Mouse (Mus musculus): ENCODE measurements around the gene Tbx4.

Gene Tbx4

GRCm38 (mm10) chr11:85850758-85851157 is 35.5 kb upstream of the Tbx4 start:
- DNase-seq (ENCODE audit: low read depth, low spot score), result no peak

- no peak for DNase-seq (ENCODE audit: low read depth, low spot score)
These were observed 28.1 kb upstream of the Tbx4 start for GRCm38 (mm10) chr11:85857997-85858698.

- DNase-seq (ENCODE audit: low read depth, low spot score), result no peak
These were observed 21.9 kb upstream of the Tbx4 start for GRCm38 (mm10) chr11:85864363-85864762.

DNA sequence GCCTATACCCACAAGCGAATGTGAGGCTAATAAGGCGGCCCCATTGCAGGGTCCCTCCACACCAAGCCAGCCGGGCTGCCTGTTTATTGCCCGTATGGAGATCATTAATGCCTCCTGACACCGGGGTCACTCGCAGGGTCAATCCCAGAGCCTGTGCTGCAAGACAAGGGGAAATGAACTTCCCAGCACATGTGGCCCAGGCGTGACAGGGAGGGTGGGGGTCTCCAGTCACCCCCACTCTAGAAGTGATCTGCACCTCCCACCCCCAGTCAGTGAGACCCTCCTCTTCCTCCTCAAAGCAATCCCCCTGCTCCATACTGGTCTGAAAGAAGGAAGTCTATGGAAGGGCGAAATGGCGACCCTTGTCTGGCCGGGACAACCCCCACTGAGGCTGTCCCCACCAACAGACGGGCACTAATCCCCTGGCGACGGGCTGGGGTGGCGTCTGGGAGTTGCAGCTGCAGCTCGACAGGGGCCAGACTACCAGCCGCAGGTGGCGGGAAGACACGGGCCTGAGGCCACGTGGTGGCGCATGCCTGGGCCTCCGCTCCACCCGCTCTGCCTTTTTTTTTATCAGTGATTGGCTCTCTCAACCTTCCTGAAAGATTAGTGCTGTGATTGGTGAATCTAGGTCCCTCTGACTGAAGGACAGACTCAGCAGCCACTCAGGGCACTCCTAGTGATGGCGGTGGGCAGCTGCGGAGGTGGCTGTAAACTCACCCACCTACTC is 10.0 kb upstream of the Tbx4 start:
- no peak for DNase-seq (ENCODE audit: low read depth, low spot score)

- DNase-seq (ENCODE audit: low read depth, low spot score), result no peak
These were observed 1.7 kb upstream of the Tbx4 start for GRCm38 (mm10) chr11:85884498-85884897.

- DNase-seq (ENCODE audit: low read depth, low spot score), result no peak
These were observed 185 bp downstream of the Tbx4 start for GRCm38 (mm10) chr11:85886429-85886785.

DNA sequence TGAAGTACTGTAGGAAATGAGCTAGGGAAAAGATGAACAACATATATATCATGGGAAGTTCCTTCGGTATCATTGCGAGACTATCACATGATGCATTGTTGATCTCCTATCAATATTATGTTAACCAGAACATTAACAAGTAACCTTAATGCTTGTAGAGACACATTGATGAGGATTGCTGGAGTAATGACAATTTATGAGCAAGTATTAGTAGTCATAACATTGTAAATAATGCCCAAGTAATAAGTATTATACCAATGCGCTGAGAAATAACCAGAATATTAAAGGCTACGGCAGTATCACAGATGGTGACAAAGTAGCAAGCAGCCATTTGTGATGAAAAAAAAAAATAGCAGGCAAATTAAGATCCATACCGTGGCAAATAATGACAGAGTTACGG is 1.1 kb downstream of the Tbx4 start:
- no peak for DNase-seq (ENCODE audit: low read depth, low spot score)

DNA sequence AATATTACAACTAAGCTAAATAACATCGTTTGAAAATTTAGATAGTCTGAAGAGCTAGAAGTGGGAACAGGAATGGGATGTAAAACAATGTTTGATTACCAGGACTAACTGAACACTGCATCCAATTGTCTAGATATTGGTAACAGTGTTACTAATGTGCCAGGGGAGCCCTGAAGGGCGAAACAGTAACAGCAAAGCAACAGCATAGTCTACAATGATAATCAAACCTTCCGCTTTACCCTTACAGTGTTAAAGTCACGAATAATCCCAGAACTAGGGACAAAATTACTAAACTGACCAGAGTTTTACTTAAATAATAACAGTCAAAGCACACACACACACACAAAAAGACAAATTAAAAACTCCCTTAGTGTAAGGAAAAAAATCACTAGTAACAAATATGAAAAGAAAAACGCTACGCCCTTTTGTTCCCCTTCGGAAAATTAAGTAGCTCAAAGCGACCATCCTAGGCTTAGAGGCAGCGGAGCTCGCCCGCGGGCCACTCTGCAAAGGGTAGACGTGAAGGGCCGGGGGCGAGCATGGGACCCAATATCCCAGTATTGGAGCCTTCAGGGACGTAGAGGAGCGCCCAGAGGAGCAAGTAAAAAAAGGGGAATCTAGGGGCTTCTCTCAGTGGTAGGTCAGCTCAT is 1.7 kb downstream of the Tbx4 start:
- DNase-seq (ENCODE audit: low read depth, low spot score), result no peak

DNA sequence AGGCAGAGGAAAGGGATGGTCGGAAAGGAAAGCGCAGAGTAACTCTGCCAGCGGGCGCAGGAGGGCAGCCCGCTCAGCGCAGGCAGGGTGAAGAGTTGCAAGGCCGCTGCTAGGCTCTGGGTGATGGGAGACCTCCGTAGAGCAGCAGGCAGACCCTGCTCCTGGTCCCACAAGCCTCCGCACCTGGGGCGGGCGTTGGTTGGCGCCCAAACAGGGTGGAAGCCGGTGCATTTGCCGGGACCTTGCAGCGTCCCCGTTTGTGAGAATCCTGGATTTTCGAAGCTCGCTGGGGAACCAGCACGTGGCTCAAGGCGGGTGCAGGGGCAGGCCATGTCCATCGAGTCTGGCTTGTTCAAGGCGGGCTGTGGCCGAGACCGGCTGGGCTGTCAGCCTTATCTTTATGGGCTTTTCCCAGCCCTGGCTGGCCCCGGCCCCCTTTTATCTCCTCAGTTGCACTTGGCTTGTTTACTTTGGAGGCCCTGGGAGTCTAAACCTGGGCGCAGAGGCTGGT is 2.3 kb downstream of the Tbx4 start:
- DNase-seq (ENCODE audit: low read depth, low spot score), result no peak

DNA sequence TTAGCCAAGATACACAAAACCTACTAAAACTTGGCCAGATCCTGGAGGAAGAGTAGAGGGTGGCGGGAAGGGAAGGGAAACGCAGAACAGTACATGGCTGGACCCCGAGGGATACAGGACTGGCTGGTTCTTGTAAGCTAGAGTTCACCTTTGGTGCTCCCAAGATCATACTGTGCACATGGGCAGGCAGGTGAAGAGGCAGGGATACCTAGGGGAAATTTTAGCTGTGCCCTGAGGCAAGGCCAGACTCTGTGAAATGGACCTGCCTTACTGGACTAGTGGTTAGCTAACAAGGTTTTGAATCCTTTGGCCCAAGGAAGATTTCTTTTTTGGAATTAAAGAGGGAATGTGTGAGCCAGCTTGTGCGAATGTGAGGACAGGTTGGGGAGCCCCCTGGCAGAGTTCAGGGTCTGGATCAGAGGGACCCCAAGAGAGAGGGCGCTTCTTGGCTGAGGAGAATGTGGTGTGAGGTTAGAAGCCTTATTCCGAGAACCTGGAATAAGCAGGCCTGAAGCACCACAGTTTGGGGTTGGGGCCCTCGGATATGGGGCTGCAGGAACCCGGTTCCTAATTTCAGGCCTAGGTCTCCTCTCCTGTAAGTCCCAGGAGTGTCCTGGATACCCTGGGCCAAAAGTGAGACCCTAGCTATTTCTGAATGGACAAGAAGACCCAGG is 3.0 kb downstream of the Tbx4 start:
- no peak for DNase-seq (ENCODE audit: low read depth, low spot score)

DNA sequence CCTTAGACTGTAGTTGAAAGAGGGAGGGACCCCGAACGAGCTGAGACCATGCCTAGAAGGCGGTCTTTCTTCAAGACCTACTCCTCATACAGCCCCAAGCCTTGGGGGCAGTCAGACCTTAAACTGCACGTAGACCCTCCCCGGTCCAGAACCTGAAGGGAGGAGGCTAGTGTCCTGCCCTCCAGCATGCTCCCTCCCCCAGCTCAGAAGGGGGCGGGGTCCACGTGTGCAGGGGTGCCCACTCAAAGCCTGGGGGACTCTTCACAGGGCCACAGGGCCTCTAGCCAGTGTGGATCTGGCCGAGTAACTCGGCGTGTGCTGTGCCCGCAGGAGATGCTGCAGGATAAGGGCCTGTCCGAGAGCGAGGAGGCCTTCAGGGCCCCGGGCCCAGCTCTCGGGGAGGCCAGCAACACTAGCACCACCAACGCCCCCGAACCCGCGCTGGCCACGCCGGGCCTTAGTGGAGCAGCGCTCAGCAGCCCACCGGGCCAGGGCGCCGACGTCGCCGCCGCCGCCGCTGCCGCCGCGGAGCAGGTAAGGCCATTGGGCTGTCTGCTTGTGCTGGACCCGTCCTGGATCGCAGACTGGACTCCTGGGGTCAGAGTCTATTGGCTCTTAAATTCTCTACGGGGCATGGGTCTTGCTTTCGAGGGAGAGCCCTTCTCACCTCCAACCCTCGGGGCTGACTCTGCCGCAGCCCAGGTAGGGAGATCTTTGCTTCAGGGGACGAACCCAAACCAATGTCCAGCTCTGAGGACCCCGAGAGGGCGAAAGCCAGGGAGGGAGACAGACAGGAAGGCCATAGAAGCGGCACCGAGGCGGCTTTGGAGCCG is 3.7 kb downstream of the Tbx4 start:
- no peak for DNase-seq (ENCODE audit: low read depth, low spot score)

GRCm38 (mm10) chr11:85890563-85890845 is 4.3 kb downstream of the Tbx4 start:
- DNase-seq (ENCODE audit: low read depth, low spot score), result no peak

- DNase-seq (ENCODE audit: low read depth, low spot score), result no peak
These were observed 4.9 kb downstream of the Tbx4 start for GRCm38 (mm10) chr11:85891010-85891691.

- DNase-seq (ENCODE audit: low read depth, low spot score), result no peak
These were observed 5.4 kb downstream of the Tbx4 start for GRCm38 (mm10) chr11:85891692-85892040.

GRCm38 (mm10) chr11:85892771-85893170 is 6.5 kb downstream of the Tbx4 start:
- no peak for DNase-seq (ENCODE audit: low read depth, low spot score)

GRCm38 (mm10) chr11:85893400-85894135 is 7.3 kb downstream of the Tbx4 start:
- no peak for DNase-seq (ENCODE audit: low read depth, low spot score)

GRCm38 (mm10) chr11:85894136-85894530 is 7.9 kb downstream of the Tbx4 start:
- no peak for DNase-seq (ENCODE audit: low read depth, low spot score)

GRCm38 (mm10) chr11:85894731-85895545 is 8.7 kb downstream of the Tbx4 start:
- DNase-seq (ENCODE audit: low read depth, low spot score), result no peak

- DNase-seq (ENCODE audit: low read depth, low spot score), result no peak
These were observed 10.2 kb downstream of the Tbx4 start for GRCm38 (mm10) chr11:85896335-85896985.
